Mouse (Mus musculus) lung, embryonic 16.5 days (tissue): Measurements from ENCODE around the gene Acvrl1. TPM values are rescaled to one million over a fixed set of nuclear protein-coding genes. Genes with fewer than 3 reads are reported as not detected.

Experiments used
- ATAC-seq: fragments of 200-750 bp; cut with Nextera tagmentation; 2 replicates; pipeline ENCODE4 v1.8.0; 2017; ENCODE audit warnings: low read depth, mild to moderate bottlenecking, moderate library complexity
- H3K27ac ChIP-seq: fragments of 300-500 bp; sonication (generic); 2 replicates; pipeline ENCODE4 v1.5.1; 2014; ENCODE audit warnings: mild to moderate bottlenecking, control low read depth, low read length
- H3K27me3 ChIP-seq: fragments of 300-500 bp; sonication (generic); 2 replicates; pipeline ENCODE4 v1.6.1; 2014; ENCODE audit warnings: low read depth, low read length, mixed read lengths; ENCODE audit not compliant: control insufficient read depth, insufficient read depth
- H3K36me3 ChIP-seq: fragments of 300-500 bp; sonication (generic); 2 replicates; pipeline ENCODE4 v1.6.1; 2014; ENCODE audit warnings: low read length; ENCODE audit not compliant: control insufficient read depth, insufficient read depth
- H3K4me1 ChIP-seq: fragments of 300-500 bp; sonication (generic); replicated peaks from 2 replicates; pipeline ENCODE4 v1.6.1; 2014; ENCODE audit warnings: low read length, mixed read lengths; ENCODE audit not compliant: control insufficient read depth, insufficient read depth
- H3K4me2 ChIP-seq: fragments of 300-500 bp; sonication (generic); 2 replicates; pipeline ENCODE4 v1.6.1; 2014; ENCODE audit warnings: low read depth, low read length, control low read depth
- H3K4me3 ChIP-seq: fragments of 300-500 bp; sonication (generic); 2 replicates; pipeline ENCODE4 v1.5.1; 2014; ENCODE audit warnings: mild to moderate bottlenecking, low read length, control low read depth
- H3K9ac ChIP-seq: fragments of 300-500 bp; sonication (generic); 2 replicates; pipeline ENCODE4 v1.6.1; 2014; ENCODE audit warnings: low read length, control low read depth
- H3K9me3 ChIP-seq: fragments of 300-500 bp; sonication (generic); 2 replicates; pipeline ENCODE4 v1.6.1; 2016; ENCODE audit warnings: low read length; ENCODE audit not compliant: control insufficient read depth
- WGBS: fragments of 180-500 bp; shearing (Covaris S2); extraction: QIAGEN DNeasy Blood & Tissue Kit; methylation state at CpG from one replicate; pipeline ENCODE4 v1.1.7; 2014; 5-methylcytosine and 5-hydroxymethylcytosine counted together
- polyA plus RNA-seq: library from polyadenylated mRNA; unstranded; fragments of >200 nt; fragmentation: Nextera tagmentation; extraction: Ambion mirVana; gene quantifications from 2 replicates; pipeline ENCODE4 v1.2.1, GENCODE M21; 2015

Gene Acvrl1
- polyA plus RNA-seq, 1 experiment from 2014 or later = 93.3 TPM

GRCm38 (mm10) chr15:101144176-101144575 is 15.9 kb downstream of the Acvrl1 start:
- no peak for ATAC-seq
- no peak overlapping the region for H3K4me3 ChIP-seq
- H3K4me1 ChIP-seq = peaks cover 69% of the 10 kb centered on the region
- WGBS = 70% methylated on average over 5 of the region's 5 CpGs
- H3K4me2 ChIP-seq = no peak overlapping the region
- H3K9ac ChIP-seq = no peak overlapping the region
- H3K36me3 ChIP-seq = 0 out of 2 replicates have a peak, but pooled peaks cover 3% of the 10 kb centered on the region
- no peaks in the 10 kb centered on the region for H3K9me3 ChIP-seq
- peak overlapping the region; percentile 21; the same call in 1 of the 2 replicates for H3K27ac ChIP-seq
- no peaks in the 10 kb centered on the region for H3K27me3 ChIP-seq

DNA sequence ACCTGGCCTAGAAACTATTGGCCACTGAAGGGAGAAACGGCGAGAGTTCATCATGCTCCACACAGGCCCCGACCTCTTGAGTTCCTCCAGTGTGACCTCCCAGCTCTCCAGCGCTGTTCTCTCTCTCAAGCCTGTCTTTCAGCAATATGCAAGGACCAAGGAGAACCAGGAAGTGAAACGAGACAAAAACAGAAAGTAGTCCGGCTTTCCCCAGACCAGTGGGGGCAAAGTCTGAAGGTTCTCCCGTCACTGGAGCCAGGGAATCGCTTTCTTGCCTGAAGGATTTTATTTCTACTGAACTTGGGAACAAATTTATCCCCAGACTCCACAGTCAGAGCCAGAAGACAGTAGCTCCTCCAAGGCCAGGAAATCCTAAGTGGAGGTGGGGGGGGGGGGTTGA is 16.5 kb downstream of the Acvrl1 start:
- H3K4me1 ChIP-seq = peaks cover 63% of the 10 kb centered on the region
- WGBS = 71% methylated on average over 8 of the region's 8 CpGs
- no peak overlapping the region for H3K4me3 ChIP-seq
- no peaks in the 10 kb centered on the region for H3K27me3 ChIP-seq
- no peak for ATAC-seq
- H3K27ac ChIP-seq = peak overlapping the region; percentile 42; the same call in 1 of the 2 replicates
- H3K4me2 ChIP-seq = no peak overlapping the region
- H3K9me3 ChIP-seq = no peaks in the 10 kb centered on the region
- no peak overlapping the region; the same call in 1 of the 2 replicates for H3K9ac ChIP-seq
- 0 out of 2 replicates have a peak, but pooled peaks cover 3% of the 10 kb centered on the region for H3K36me3 ChIP-seq

DNA sequence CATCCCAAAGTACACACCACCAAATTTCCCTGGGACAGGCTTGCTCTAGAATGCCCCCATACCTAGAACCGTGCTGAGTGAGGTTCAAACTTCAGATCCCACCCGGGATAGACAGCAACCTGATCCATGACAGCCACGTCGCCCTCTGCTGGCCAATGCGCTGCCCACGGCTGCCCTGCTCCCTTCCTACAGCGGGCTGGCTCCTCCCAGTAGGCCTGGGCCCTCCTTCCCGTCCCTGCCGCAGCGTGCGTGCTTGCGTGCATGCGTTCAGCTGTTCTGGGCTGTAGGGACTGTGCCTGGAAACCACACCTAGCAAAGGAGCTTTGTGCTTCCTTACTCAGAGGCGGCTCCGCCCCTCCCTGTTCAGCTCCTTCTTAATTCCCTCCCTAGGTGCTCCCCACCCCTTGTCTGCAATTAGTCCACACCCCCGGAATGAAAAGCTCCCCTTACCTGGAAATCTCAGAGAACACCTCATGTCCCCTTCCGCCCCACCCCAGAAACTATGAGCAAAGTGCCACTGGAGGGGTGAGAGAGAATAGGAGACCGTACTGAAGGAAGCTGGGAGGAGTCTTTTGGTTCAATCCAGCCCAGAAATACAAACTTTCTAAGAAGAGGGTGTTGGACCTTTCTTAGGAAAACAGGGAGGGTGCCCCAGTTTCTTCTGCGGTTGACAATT is 17.2 kb downstream of the Acvrl1 start:
- Histone ChIP-seq H3K27me3 (no peaks in the 10 kb centered on the region), H3K4me2 (peak overlapping the region; percentile 57), H3K4me1 (peaks cover 55% of the 10 kb centered on the region), H3K27ac (peak overlapping the region; percentile 88), H3K9ac (peak overlapping the region; percentile 57), H3K9me3 (no peaks in the 10 kb centered on the region), H3K4me3 (peak overlapping the region; percentile 21), H3K36me3 (0 out of 2 replicates have a peak, but pooled peaks cover 3% of the 10 kb centered on the region)
- WGBS = 7% methylated on average over 19 of the region's 19 CpGs
- ATAC-seq = peak; percentile 94

GRCm38 (mm10) chr15:101146100-101146965 is 18.0 kb downstream of the Acvrl1 start:
- H3K4me3 ChIP-seq = peak overlapping the region; percentile 21
- H3K4me1 ChIP-seq = peaks cover 50% of the 10 kb centered on the region
- ATAC-seq = no peak
- H3K9me3 ChIP-seq = no peaks in the 10 kb centered on the region
- peak overlapping the region; percentile 57 for H3K4me2 ChIP-seq
- 57% methylated on average over 15 of the region's 15 CpGs for WGBS
- peak overlapping the region; percentile 88 for H3K27ac ChIP-seq
- 0 out of 2 replicates have a peak, but pooled peaks cover 3% of the 10 kb centered on the region for H3K36me3 ChIP-seq
- peak overlapping the region; percentile 57 for H3K9ac ChIP-seq
- no peaks in the 10 kb centered on the region for H3K27me3 ChIP-seq

- Histone ChIP-seq H3K27ac (peak overlapping the region; percentile 40), H3K9ac (no peak overlapping the region), H3K9me3 (no peaks in the 10 kb centered on the region), H3K36me3 (0 out of 2 replicates have a peak, but pooled peaks cover 3% of the 10 kb centered on the region), H3K4me1 (peaks cover 44% of the 10 kb centered on the region), H3K27me3 (no peaks in the 10 kb centered on the region), H3K4me2 (no peak overlapping the region), H3K4me3 (no peak overlapping the region)
- ATAC-seq = no peak
- WGBS = 52% methylated on average over 16 of the region's 16 CpGs
Measured at GRCm38 (mm10) chr15:101147115-101147909, 19.0 kb downstream of the Acvrl1 start.

DNA sequence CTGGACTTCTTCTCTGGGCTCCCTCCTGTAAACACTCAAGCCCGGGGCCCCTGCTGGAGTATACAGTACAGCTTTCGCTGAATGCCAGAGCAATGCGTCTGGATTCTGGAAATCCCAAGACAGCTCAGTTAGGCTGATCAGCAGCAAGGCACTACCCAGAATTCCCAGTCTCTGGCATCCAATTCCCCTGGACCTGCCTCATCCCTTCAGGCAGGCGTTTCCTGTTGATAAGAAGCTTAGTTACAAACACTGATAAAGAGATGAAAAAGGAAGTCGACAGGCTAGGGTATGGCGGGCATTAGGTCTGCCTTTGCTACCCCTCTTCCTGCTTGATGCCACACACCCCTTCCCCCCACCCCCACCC is 19.6 kb downstream of the Acvrl1 start:
- peak; percentile 3; the same call in 1 of the 2 replicates for ATAC-seq
- no peak overlapping the region for H3K4me3 ChIP-seq
- H3K27ac ChIP-seq = peak overlapping the region; percentile 40
- peaks cover 40% of the 10 kb centered on the region for H3K4me1 ChIP-seq
- H3K4me2 ChIP-seq = no peak overlapping the region
- no peaks in the 10 kb centered on the region for H3K27me3 ChIP-seq
- 10% methylated on average over 6 of the region's 6 CpGs for WGBS
- H3K9ac ChIP-seq = peak overlapping the region; percentile 6; the same call in 1 of the 2 replicates
- no peaks in the 10 kb centered on the region for H3K9me3 ChIP-seq
- 0 out of 2 replicates have a peak, but pooled peaks cover 3% of the 10 kb centered on the region for H3K36me3 ChIP-seq

GRCm38 (mm10) chr15:101148604-101149003 is 20.3 kb downstream of the Acvrl1 start:
- H3K27ac ChIP-seq = peak overlapping the region; percentile 40
- no peak overlapping the region for H3K9ac ChIP-seq
- H3K4me3 ChIP-seq = no peak overlapping the region
- H3K27me3 ChIP-seq = no peaks in the 10 kb centered on the region
- no peaks in the 10 kb centered on the region for H3K9me3 ChIP-seq
- 0 out of 2 replicates have a peak, but pooled peaks cover 2% of the 10 kb centered on the region for H3K36me3 ChIP-seq
- ATAC-seq = no peak
- no peak overlapping the region for H3K4me2 ChIP-seq
- WGBS = 65% methylated on average over 6 of the region's 6 CpGs
- H3K4me1 ChIP-seq = peaks cover 33% of the 10 kb centered on the region

DNA sequence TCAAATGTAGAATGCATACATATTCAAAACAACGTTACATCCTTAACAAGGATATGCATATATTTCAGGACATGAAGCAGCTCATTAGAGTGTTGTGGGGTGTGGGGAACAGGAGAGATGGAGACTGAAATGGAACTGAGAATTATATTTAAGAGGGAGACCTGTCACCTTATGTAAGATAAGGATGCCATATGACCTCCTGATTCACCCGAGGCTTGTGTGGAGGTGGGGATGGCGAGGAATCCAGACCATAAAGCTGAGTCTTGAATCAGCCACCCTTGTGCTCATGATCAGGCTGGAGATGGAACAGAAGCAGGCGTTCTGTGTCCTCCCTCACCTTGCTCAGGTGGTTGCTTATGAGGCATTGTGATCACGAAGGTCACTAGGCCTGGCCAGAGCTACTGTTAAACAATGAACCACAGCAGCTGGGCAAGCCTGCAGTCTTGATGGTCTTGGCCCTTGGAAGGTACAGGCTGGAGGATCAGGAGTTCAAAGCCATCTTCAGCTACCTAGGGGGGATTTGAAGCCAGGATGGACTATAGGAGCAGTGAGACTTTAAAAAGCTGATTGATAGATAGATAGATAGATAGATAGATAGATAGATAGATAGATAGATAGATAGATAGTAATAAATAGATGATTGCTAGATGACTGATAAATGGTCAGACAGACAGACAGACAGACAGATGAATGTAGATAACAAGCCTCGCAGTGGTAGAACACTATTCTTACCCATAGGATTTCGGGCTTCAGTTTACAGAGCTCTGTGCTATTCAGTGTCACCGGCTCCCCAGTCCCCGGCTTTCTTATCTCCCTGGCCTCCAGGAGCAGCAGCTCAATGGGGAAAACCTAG is 23.3 kb downstream of the Acvrl1 start:
- Histone ChIP-seq H3K9me3 (no peaks in the 10 kb centered on the region), H3K4me1 (peaks cover 9% of the 10 kb centered on the region; the same call in 1 of the 2 replicates), H3K36me3 (no peaks in the 10 kb centered on the region), H3K9ac (no peak overlapping the region), H3K27me3 (no peaks in the 10 kb centered on the region), H3K4me3 (no peak overlapping the region), H3K27ac (no peak overlapping the region), H3K4me2 (no peak overlapping the region)
- 64% methylated on average over 9 of the region's 9 CpGs for WGBS
- ATAC-seq = no peak
